Mouse (Mus musculus) cortical plate, adult 2 months (tissue): ENCODE measurements around the gene Itpripl2.

Experiments used
- CTCF ChIP-seq: fragments of 200-500 bp; IDR thresholded peaks from 2 replicates; pipeline ENCODE4 v1.5.1; 2011; ENCODE audit warnings: mild to moderate bottlenecking, control low read depth, low read length; ENCODE audit not compliant: insufficient read depth; ENCODE audit errors: extremely low read depth
- POLR2A ChIP-seq: fragments of 200-500 bp; IDR thresholded peaks from 2 replicates; pipeline ENCODE4 v1.6.1; 2011; ENCODE audit warnings: mild to moderate bottlenecking, low read length, control low read depth; ENCODE audit not compliant: insufficient read depth; ENCODE audit errors: extremely low read depth

DNA sequence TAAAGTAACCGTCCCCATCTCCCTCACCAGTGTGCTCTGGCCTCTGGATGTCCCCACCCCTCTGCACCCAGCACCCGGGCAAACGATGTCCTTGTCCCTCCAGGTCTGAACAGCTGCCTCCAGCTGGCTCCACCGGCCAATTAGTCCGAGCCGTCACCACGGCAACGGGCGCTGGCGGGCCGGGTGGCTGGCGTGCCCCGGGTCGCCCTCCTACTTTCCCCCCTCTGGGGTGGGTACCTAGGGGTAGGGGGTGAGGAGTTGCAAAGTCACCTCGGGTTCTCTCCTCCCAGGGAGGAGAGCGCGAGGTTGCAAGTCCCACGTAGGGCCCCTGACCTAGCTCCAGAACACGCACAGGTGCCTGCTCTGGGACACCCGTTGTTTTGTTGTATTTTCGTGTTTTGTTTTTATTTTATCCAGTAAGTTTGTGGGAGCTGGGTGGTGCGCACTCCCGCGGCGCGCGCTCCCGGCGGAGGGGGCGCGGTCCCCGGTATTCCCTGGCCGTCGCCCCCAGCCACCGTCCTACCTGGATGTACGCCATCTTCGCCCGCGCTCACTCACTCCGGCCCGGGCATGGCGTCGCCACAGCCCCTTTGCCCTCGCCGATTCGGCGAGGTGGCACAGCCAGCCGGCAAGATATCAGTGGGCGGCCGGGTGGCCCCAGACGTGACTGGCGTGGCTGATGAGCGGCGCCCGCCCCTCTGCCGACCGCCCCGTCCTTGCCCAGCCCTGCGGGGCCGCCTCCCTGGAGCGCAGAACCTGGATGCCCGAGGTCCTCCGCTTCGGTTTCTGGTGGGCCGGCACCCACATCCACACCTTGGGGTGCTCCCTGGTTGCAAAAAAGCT is 44.3 kb downstream of the Itpripl2 start:
- no peak for TF ChIP-seq CTCF
- no peak for TF ChIP-seq POLR2A
